Mouse (Mus musculus) brain, embryonic 14.5 days (tissue): ENCODE data around the gene Rbpj.

ENCODE experiments used
- CTCF ChIP-seq: fragments of 200-500 bp; IDR thresholded peaks from 2 replicates; pipeline ENCODE4 v1.5.1; 2012; ENCODE audit warnings: inconsistent platforms, mild to moderate bottlenecking, moderate library complexity, borderline replicate concordance; ENCODE audit not compliant: insufficient read depth, insufficient read length; ENCODE audit errors: extremely low read depth
- POLR2A ChIP-seq: fragments of 200-500 bp; IDR thresholded peaks from 2 replicates; pipeline ENCODE4 v1.6.1; 2012; ENCODE audit warnings: mild to moderate bottlenecking, inconsistent platforms, borderline replicate concordance; ENCODE audit not compliant: poor library complexity, insufficient read depth, insufficient read length, severe bottlenecking; ENCODE audit errors: extremely low read depth

GRCm38 (mm10) chr5:53546979-53547472 lies 81.1 kb downstream of the Rbpj start:
- no peak for TF ChIP-seq POLR2A
- TF ChIP-seq CTCF, result no peak
